ENCODE assay signal across 20 mouse cellular contexts in the genomic region with DNA sequence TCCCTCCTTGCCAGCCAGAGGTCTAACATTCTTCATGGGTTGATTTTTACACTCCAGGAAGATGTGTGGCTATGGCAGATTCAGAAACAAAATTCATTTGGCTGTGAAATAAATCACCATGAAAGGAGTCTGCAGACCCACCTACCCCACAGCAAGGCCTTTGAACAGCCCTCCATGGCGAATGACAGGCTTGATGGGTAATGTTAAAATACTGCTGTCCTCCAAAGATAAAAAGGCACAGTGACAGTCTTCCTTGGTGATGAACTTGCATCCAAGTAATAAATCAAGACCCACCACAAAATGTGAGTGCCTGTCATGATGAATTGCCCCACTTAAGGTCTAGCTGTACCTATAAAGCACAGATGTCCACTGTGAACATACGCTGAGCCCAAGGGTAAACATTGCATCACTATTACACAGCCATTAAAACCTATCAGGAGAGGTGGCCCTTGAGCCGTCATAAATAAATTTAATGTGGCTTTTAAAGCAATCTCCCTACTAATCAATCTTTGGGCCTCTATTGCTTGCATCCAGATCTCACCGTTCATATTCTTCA.
"Had no signal": no experiment of that assay in that cellular context is flagged by ENCODE, and none has a peak within 500 bp of the region (broad histone marks: within the 10 kb centered on the region; RNA-seq: fewer than 3 reads in every experiment).

No protein-coding gene starts in this region.

- H3K4me3 ChIP-seq: kidney, embryonic 15.5 days; left cerebral cortex, adult 2 months; liver, embryonic 13.5 days; midbrain, embryonic 10.5 days; midbrain, embryonic 13.5 days; myocyte; stomach, embryonic 15.5 days had no signal

- H3K27ac ChIP-seq: kidney, embryonic 15.5 days; left cerebral cortex, adult 2 months; liver, embryonic 13.5 days; macrophage; midbrain, embryonic 10.5 days; midbrain, embryonic 13.5 days; stomach, embryonic 15.5 days had no signal

- H3K9ac ChIP-seq: kidney, embryonic 15.5 days; liver, embryonic 13.5 days; lung, embryonic 14.5 days; midbrain, embryonic 13.5 days; stomach, embryonic 15.5 days had no signal

- H3K4me1 ChIP-seq: kidney, embryonic 15.5 days; liver, embryonic 13.5 days; midbrain, embryonic 10.5 days; midbrain, embryonic 13.5 days; stomach, embryonic 15.5 days had no signal

- ATAC-seq: lung, postnatal 0 days; midbrain, embryonic 13.5 days; midbrain, embryonic 16.5 days had no signal

- DNase-seq: kidney, adult 2 months; kidney, postnatal 10 days; kidney, postnatal 36 days; layer of hippocampus, postnatal 36 days; liver, embryonic 13.5 days; lung, embryonic 14.5 days; retina, postnatal 1 day; right cerebral cortex, postnatal 25 days; spleen, adult 18-20 months; thymus, adult 18-20 months; thymus, postnatal 36 days had no signal

- H3K4me2 ChIP-seq: kidney, embryonic 15.5 days; liver, embryonic 13.5 days; lung, embryonic 14.5 days; midbrain, embryonic 13.5 days; stomach, embryonic 15.5 days had no signal

- H3K36me3 ChIP-seq: kidney, embryonic 15.5 days; liver, embryonic 13.5 days; midbrain, embryonic 10.5 days; midbrain, embryonic 13.5 days; stomach, embryonic 15.5 days had no signal

- H3K27me3 ChIP-seq: kidney, embryonic 15.5 days; liver, embryonic 13.5 days; midbrain, embryonic 13.5 days; stomach, embryonic 15.5 days had no signal

- H3K9me3 ChIP-seq: kidney, embryonic 15.5 days; liver, embryonic 13.5 days; midbrain, embryonic 10.5 days; midbrain, embryonic 13.5 days; stomach, embryonic 15.5 days had no signal
